Mouse (Mus musculus): ENCODE results near the gene Rwdd3.

Gene Rwdd3

GRCm38 (mm10) chr3:121171243-121171871 lies at the start of gene Rwdd3:
Rwdd3 (minus strand) TSS chr3:121171695.
- DNase-seq (ENCODE audit: low read depth, low spot score), result peak; percentile 70

GRCm38 (mm10) chr3:121217011-121217410 lies 45.5 kb upstream of the Rwdd3 start:
- DNase-seq (ENCODE audit: low read depth, low spot score), result no peak

- no peak for DNase-seq (ENCODE audit: low read depth, low spot score)
Measured at GRCm38 (mm10) chr3:121213501-121213900, 42.0 kb upstream of the Rwdd3 start.

- DNase-seq (ENCODE audit: low read depth, low spot score), result no peak
Measured at GRCm38 (mm10) chr3:121212156-121212555, 40.7 kb upstream of the Rwdd3 start.

GRCm38 (mm10) chr3:121208994-121209393 lies 37.5 kb upstream of the Rwdd3 start:
- DNase-seq (ENCODE audit: low read depth, low spot score), result no peak

GRCm38 (mm10) chr3:121206202-121206882 lies 34.8 kb upstream of the Rwdd3 start:
- DNase-seq (ENCODE audit: low read depth, low spot score), result no peak

- DNase-seq (ENCODE audit: low read depth, low spot score), result peak; percentile 32
Measured at GRCm38 (mm10) chr3:121202638-121203037, 31.1 kb upstream of the Rwdd3 start.

- DNase-seq (ENCODE audit: low read depth, low spot score), result no peak
Measured at GRCm38 (mm10) chr3:121201012-121201747, 29.7 kb upstream of the Rwdd3 start.

GRCm38 (mm10) chr3:121189199-121189598 lies 17.7 kb upstream of the Rwdd3 start:
- no peak for DNase-seq (ENCODE audit: low read depth, low spot score)

- no peak for DNase-seq (ENCODE audit: low read depth, low spot score)
Measured at GRCm38 (mm10) chr3:121187510-121187909, 16.0 kb upstream of the Rwdd3 start.

- DNase-seq (ENCODE audit: low read depth, low spot score), result no peak
Measured at GRCm38 (mm10) chr3:121186925-121187324, 15.4 kb upstream of the Rwdd3 start.

- no peak for DNase-seq (ENCODE audit: low read depth, low spot score)
Measured at GRCm38 (mm10) chr3:121185197-121185596, 13.7 kb upstream of the Rwdd3 start.

- no peak for DNase-seq (ENCODE audit: low read depth, low spot score)
Measured at GRCm38 (mm10) chr3:121176011-121176410, 4.5 kb upstream of the Rwdd3 start.

- DNase-seq (ENCODE audit: low read depth, low spot score), result no peak
Measured at GRCm38 (mm10) chr3:121174248-121174945, 2.9 kb upstream of the Rwdd3 start.

GRCm38 (mm10) chr3:121172718-121173117 lies 1.2 kb upstream of the Rwdd3 start:
- no peak for DNase-seq (ENCODE audit: low read depth, low spot score)

- DNase-seq (ENCODE audit: low read depth, low spot score), result no peak
Measured at GRCm38 (mm10) chr3:121171872-121172265, 374 bp upstream of the Rwdd3 start.

GRCm38 (mm10) chr3:121170631-121171030 lies 864 bp downstream of the Rwdd3 start:
- no peak for DNase-seq (ENCODE audit: low read depth, low spot score)

GRCm38 (mm10) chr3:121169092-121169942 lies 2.2 kb downstream of the Rwdd3 start:
- no peak for DNase-seq (ENCODE audit: low read depth, low spot score)

- no peak for DNase-seq (ENCODE audit: low read depth, low spot score)
Measured at GRCm38 (mm10) chr3:121168581-121168980, 2.9 kb downstream of the Rwdd3 start.

- no peak for DNase-seq (ENCODE audit: low read depth, low spot score)
Measured at GRCm38 (mm10) chr3:121163271-121163819, 8.2 kb downstream of the Rwdd3 start.

- DNase-seq (ENCODE audit: low read depth, low spot score), result no peak
Measured at GRCm38 (mm10) chr3:121161661-121162060, 9.8 kb downstream of the Rwdd3 start.

Data from telencephalon, adult 2 months (tissue).